Comparison of ENCODE assay signal across 19 mouse cellular contexts in genomic region chr7:127140623-127141404, GRCm38 (mm10). TPM values are rescaled to one million over a fixed set of nuclear protein-coding genes. Genes with fewer than 3 reads are reported as not detected.
DNase-seq lines count a peak whose midpoint lies in the region; ATAC-seq and TF ChIP-seq lines count a peak whose summit lies in the region.
"Had no signal": no experiment of that assay in that cellular context is flagged by ENCODE, and none has a peak within 500 bp of the region (broad histone marks: within the 10 kb centered on the region; RNA-seq: fewer than 3 reads in every experiment).

No protein-coding gene starts in this region.

- intact Hi-C loops in heart, postnatal 25 days (cut with DNase I) = no loop called here

- no peaks in the 10 kb centered on the region for H3K4me1 ChIP-seq in heart, postnatal 0 days (ENCODE audit: control insufficient read depth, insufficient read depth)
- H3K4me1 ChIP-seq in liver, embryonic 11.5 days (replicated peaks; ENCODE audit: control insufficient read depth, insufficient read depth, low read length) = peaks cover 50% of the 10 kb centered on the region
- H3K4me1 ChIP-seq: embryonic facial prominence, embryonic 15.5 days; heart, embryonic 12.5 days; limb, embryonic 12.5 days had no signal

- no peak for ATAC-seq in heart, postnatal 0 days (ENCODE audit: insufficient read depth, low read depth)
- ATAC-seq in liver, embryonic 11.5 days (replicated peaks; ENCODE audit: low FRiP score) = no peak
- ATAC-seq: forebrain, embryonic 14.5 days had no signal

- no peak overlapping the region for H3K4me2 ChIP-seq in heart, postnatal 0 days (ENCODE audit: low read depth, low read length)
- H3K4me2 ChIP-seq in liver, embryonic 11.5 days = no peak overlapping the region
- H3K4me2 ChIP-seq: embryonic facial prominence, embryonic 15.5 days; heart, embryonic 12.5 days; limb, embryonic 12.5 days had no signal

- no peaks in the 10 kb centered on the region for H3K27me3 ChIP-seq in heart, postnatal 0 days (ENCODE audit: control insufficient read depth, insufficient read depth, low read length)
- H3K27me3 ChIP-seq in liver, embryonic 11.5 days (replicated peaks; ENCODE audit: control insufficient read depth, insufficient read depth, low read length) = no peaks in the 10 kb centered on the region
- H3K27me3 ChIP-seq: embryonic facial prominence, embryonic 15.5 days; heart, embryonic 12.5 days; limb, embryonic 12.5 days had no signal

- H3K36me3 ChIP-seq in heart, postnatal 0 days (replicated peaks; ENCODE audit: control insufficient read depth, insufficient read depth, low read length) = no peaks in the 10 kb centered on the region
- H3K36me3 ChIP-seq in liver, embryonic 11.5 days (ENCODE audit: control insufficient read depth, insufficient read depth, low read length) = peaks cover 2% of the 10 kb centered on the region; the same call in 1 of the 2 replicates
- H3K36me3 ChIP-seq: embryonic facial prominence, embryonic 15.5 days; heart, embryonic 12.5 days; limb, embryonic 12.5 days had no signal

- TF ChIP-seq CTCF in heart, postnatal 0 days (IDR thresholded peaks at IDR 0.05; ENCODE audit: low read depth) = peak; percentile 35

- H3K4me3 ChIP-seq in heart, postnatal 0 days (ENCODE audit: low read depth, low read length) = no peak overlapping the region
- H3K4me3 ChIP-seq in liver, embryonic 11.5 days (ENCODE audit: low read depth, low read length) = no peak overlapping the region
- H3K4me3 ChIP-seq: embryonic facial prominence, embryonic 15.5 days; heart, embryonic 12.5 days; limb, embryonic 12.5 days had no signal

- H3K9me3 ChIP-seq in heart, postnatal 0 days (replicated peaks; ENCODE audit: control insufficient read depth, low read length) = no peaks in the 10 kb centered on the region
- no peaks in the 10 kb centered on the region for H3K9me3 ChIP-seq in liver, embryonic 11.5 days (ENCODE audit: control insufficient read depth, low read length)
- H3K9me3 ChIP-seq: embryonic facial prominence, embryonic 15.5 days; heart, embryonic 12.5 days; limb, embryonic 12.5 days had no signal

- no peak overlapping the region for H3K27ac ChIP-seq in heart, postnatal 0 days (ENCODE audit: low read depth)
- H3K27ac ChIP-seq in liver, embryonic 11.5 days (ENCODE audit: low read depth, low read length) = peak overlapping the region; percentile 91
- H3K27ac ChIP-seq: embryonic facial prominence, embryonic 15.5 days; limb, embryonic 12.5 days had no signal

- no peak for TF ChIP-seq EP300 in heart, postnatal 0 days (IDR thresholded peaks at IDR 0.05; ENCODE audit: low read depth)

- DNase-seq in heart, postnatal 0 days (ENCODE audit: low spot score) = no peak
- DNase-seq in heart, postnatal 25 days (ENCODE audit: low spot score) = no peak
- peak; percentile 42 for DNase-seq in thymus, postnatal 14 days
- DNase-seq in thymus, postnatal 0 days (ENCODE audit: low spot score) = no peak
- no peak for DNase-seq in liver, embryonic 11.5 days (ENCODE audit: low spot score)
- DNase-seq in thymus, postnatal 36 days = peak; percentile 21 to 47
- DNase-seq in retina, embryonic 14.5 days (ENCODE audit: low spot score) = no peak
- DNase-seq in kidney, adult 18-20 months = no peak
- DNase-seq: adrenal gland, postnatal 10 days; cerebellum, postnatal 36 days; gastrocnemius, postnatal 14 days; kidney, adult 9 months; right cerebral cortex, postnatal 25 days had no signal

- 64% methylated on average over 7 of the region's 7 CpGs for WGBS in heart, postnatal 0 days
- 55% methylated on average over 7 of the region's 7 CpGs for WGBS in liver, embryonic 11.5 days

- H3K9ac ChIP-seq in heart, postnatal 0 days (replicated peaks; ENCODE audit: low read depth, low read length) = no peak overlapping the region
- no peak overlapping the region for H3K9ac ChIP-seq in liver, embryonic 11.5 days (ENCODE audit: low read depth, low read length)
- H3K9ac ChIP-seq: embryonic facial prominence, embryonic 15.5 days; heart, embryonic 12.5 days; limb, embryonic 12.5 days had no signal

RNA-seq across cellular contexts. Expression of gene Spn, which starts 3.2 kb away (rescaled TPM):
- 0.19 and 1.3 TPM in 2 replicates for total RNA-seq in heart, postnatal 0 days (2014; rRNA removed; ENCODE audit: low replicate concordance)
- polyA plus RNA-seq in heart, postnatal 0 days (2015; fragmentation: Nextera tagmentation; extraction: Ambion mirVana) = 0.10 and 0.18 TPM in 2 replicates
- total RNA-seq in heart, postnatal 25 days (2021) = under 1 TPM; 0.36 to 0.56 TPM
- 26.6 and 26.7 TPM in 2 replicates for polyA plus RNA-seq in thymus, postnatal 0 days (2015; fragmentation: Nextera tagmentation; extraction: Ambion mirVana)
- 12.7 and 14.4 TPM in 2 replicates for polyA plus RNA-seq in liver, embryonic 11.5 days (2014; fragmentation: Nextera tagmentation; extraction: Ambion mirVana)
- polyA plus RNA-seq: forebrain, embryonic 14.5 days; limb, embryonic 12.5 days had no signal

RNA-seq across cellular contexts. Expression of gene Qprt, which starts 18.8 kb away (rescaled TPM):
- total RNA-seq in heart, postnatal 0 days (2014; rRNA removed; ENCODE audit: low replicate concordance) = 0.42 and 2.3 TPM in 2 replicates
- polyA plus RNA-seq in heart, postnatal 0 days (2015; fragmentation: Nextera tagmentation; extraction: Ambion mirVana) = 0.88 and 1.1 TPM in 2 replicates
- total RNA-seq in heart, postnatal 25 days (2021) = not detected
- 0.99 and 1.4 TPM in 2 replicates for polyA plus RNA-seq in thymus, postnatal 0 days (2015; fragmentation: Nextera tagmentation; extraction: Ambion mirVana)
- 43.8 and 44.2 TPM in 2 replicates for polyA plus RNA-seq in liver, embryonic 11.5 days (2014; fragmentation: Nextera tagmentation; extraction: Ambion mirVana)

RNA-seq across cellular contexts. Expression of gene AI467606, which starts 49.7 kb away (rescaled TPM):
- total RNA-seq in heart, postnatal 0 days (2014; rRNA removed; ENCODE audit: low replicate concordance) = 0.50 and 5.4 TPM in 2 replicates
- polyA plus RNA-seq in heart, postnatal 0 days (2015; fragmentation: Nextera tagmentation; extraction: Ambion mirVana) = 0.89 and 0.94 TPM in 2 replicates
- total RNA-seq in heart, postnatal 25 days (2021) = 1 to 10 TPM; 1.4 to 1.7 TPM
- 154 and 165 TPM in 2 replicates for polyA plus RNA-seq in thymus, postnatal 0 days (2015; fragmentation: Nextera tagmentation; extraction: Ambion mirVana)
- polyA plus RNA-seq in liver, embryonic 11.5 days (2014; fragmentation: Nextera tagmentation; extraction: Ambion mirVana) = 12.3 and 13.7 TPM in 2 replicates

RNA-seq across cellular contexts. Expression of gene Zg16, which starts 53.7 kb away (rescaled TPM):
- not detected in 2 replicates for total RNA-seq in heart, postnatal 0 days (2014; rRNA removed; ENCODE audit: low replicate concordance)
- 0.33 TPM in 1 of 2 replicates, not detected in the other for polyA plus RNA-seq in heart, postnatal 0 days (2015; fragmentation: Nextera tagmentation; extraction: Ambion mirVana)
- not detected for total RNA-seq in heart, postnatal 25 days (2021)
- polyA plus RNA-seq in thymus, postnatal 0 days (2015; fragmentation: Nextera tagmentation; extraction: Ambion mirVana) = 2.4 and 2.7 TPM in 2 replicates
- polyA plus RNA-seq in liver, embryonic 11.5 days (2014; fragmentation: Nextera tagmentation; extraction: Ambion mirVana) = not detected in 2 replicates
- total RNA-seq: gastrocnemius, postnatal 14 days; layer of hippocampus, postnatal 25 days had no signal
- polyA plus RNA-seq: embryonic facial prominence, embryonic 15.5 days; forebrain, embryonic 14.5 days; heart, embryonic 12.5 days; hindbrain, embryonic 11.5 days; limb, embryonic 12.5 days had no signal

RNA-seq across cellular contexts. Expression of gene Cd2bp2, which starts 55.0 kb away (rescaled TPM):
- 39.3 and 39.9 TPM in 2 replicates for total RNA-seq in heart, postnatal 0 days (2014; rRNA removed; ENCODE audit: low replicate concordance)
- 26.9 and 27.2 TPM in 2 replicates for polyA plus RNA-seq in heart, postnatal 0 days (2015; fragmentation: Nextera tagmentation; extraction: Ambion mirVana)
- 10 to 100 TPM; 35.6 to 38.1 TPM for total RNA-seq in heart, postnatal 25 days (2021)
- 59.5 and 62.0 TPM in 2 replicates for polyA plus RNA-seq in thymus, postnatal 0 days (2015; fragmentation: Nextera tagmentation; extraction: Ambion mirVana)
- 50.3 and 59.5 TPM in 2 replicates for polyA plus RNA-seq in liver, embryonic 11.5 days (2014; fragmentation: Nextera tagmentation; extraction: Ambion mirVana)

Comparison
In these comparisons a context has a peak if more than half of its experiments do, and no peak if none do; other contexts are left out.
1. DNase-seq: peak in thymus, postnatal 14 days (single experiment) and thymus, postnatal 36 days (2 of 2); none in heart, postnatal 0 days (single experiment), heart, postnatal 25 days (single experiment), thymus, postnatal 0 days (single experiment), liver, embryonic 11.5 days (single experiment), retina, embryonic 14.5 days (single experiment) and kidney, adult 18-20 months (single experiment).
2. RNA of gene Spn, which starts 3.2 kb away (polyA plus RNA-seq): 26.6 to 26.7 TPM in thymus, postnatal 0 days and 12.7 to 14.4 TPM in liver, embryonic 11.5 days; 0.10 to 0.18 TPM in heart, postnatal 0 days; every median in the first group is over 10 times any median in the second.
3. RNA of gene Qprt, which starts 18.8 kb away (polyA plus RNA-seq): 43.8 to 44.2 TPM in liver, embryonic 11.5 days; 0.88 to 1.1 TPM in heart, postnatal 0 days and 0.99 to 1.4 TPM in thymus, postnatal 0 days; every median in the first group is over 10 times any median in the second.
4. RNA of gene AI467606, which starts 49.7 kb away (polyA plus RNA-seq): 154 to 165 TPM in thymus, postnatal 0 days; 12.3 to 13.7 TPM in liver, embryonic 11.5 days and 0.89 to 0.94 TPM in heart, postnatal 0 days; every median in the first group is over 10 times any median in the second.